Mouse (Mus musculus) embryonic facial prominence, embryonic 11.5 days (tissue): Measurements from ENCODE around the gene Mns1. TPM values are rescaled to one million over a fixed set of nuclear protein-coding genes. Genes with fewer than 3 reads are reported as not detected.

Experiments
- microRNA-seq: library from miRNA; unstranded; fragments of <30 nt; microRNA quantifications from one replicate; pipeline ENCODE4, GENCODE M21; 2016; ENCODE audit warnings: borderline number of aligned reads
- polyA plus RNA-seq: library from polyadenylated mRNA; unstranded; fragments of >200 nt; fragmentation: Nextera tagmentation; extraction: Ambion mirVana; gene quantifications from 2 replicates; pipeline ENCODE4 v1.2.1, GENCODE M21; 2014

Gene Mns1
- polyA plus RNA-seq, 1 experiment from 2014 or later = 50.9 TPM

Small RNA genes lying within 50 kb of the gene (microRNA-seq; reads per million reads assigned to microRNA genes)
- not detected for gene Gm28010

Other genes starting within 250 kb of the Mns1 start
- 53.6 and 54.5 TPM in 2 replicates for gene Zfp280d, start 163.2 kb upstream of the Mns1 start, polyA plus RNA-seq
- 53.4 and 64.5 TPM in 2 replicates for gene Tex9, start 54.2 kb downstream of the Mns1 start, polyA plus RNA-seq
- gene Rfx7, start 94.2 kb downstream of the Mns1 start, polyA plus RNA-seq = 18.5 and 19.9 TPM in 2 replicates
- 825 and 859 TPM in 2 replicates for gene Nedd4, start 224.3 kb downstream of the Mns1 start, polyA plus RNA-seq